Mouse (Mus musculus) forebrain, embryonic 14.5 days (tissue): ENCODE measurements around the gene Smurf2. TPM values are rescaled to one million over a fixed set of nuclear protein-coding genes. Genes with fewer than 3 reads are reported as not detected.

ENCODE experiments used
- ATAC-seq: fragments of 200-750 bp; cut with Nextera tagmentation; 2 replicates; pipeline ENCODE4 v1.8.0; 2017; ENCODE audit warnings: mild to moderate bottlenecking, moderate library complexity
- DNase-seq: peaks from one replicate; pipeline ENCODE4 v3.0.0-alpha.2; 2015; ENCODE audit warnings: low spot score
- H3K27ac ChIP-seq: fragments of 300-500 bp; sonication (generic); 2 replicates; pipeline ENCODE4 v1.5.1; 2014; ENCODE audit warnings: low read depth, mild to moderate bottlenecking, control low read depth, low read length, moderate library complexity
- H3K27me3 ChIP-seq: fragments of 300-500 bp; sonication (generic); replicated peaks from 2 replicates; pipeline ENCODE4 v1.6.1; 2014; ENCODE audit warnings: low read length, control low read depth, mixed read lengths; ENCODE audit not compliant: control insufficient read depth, insufficient read depth
- H3K36me3 ChIP-seq: fragments of 300-500 bp; sonication (generic); 2 replicates; pipeline ENCODE4 v1.6.1; 2014; ENCODE audit warnings: low read length, control low read depth; ENCODE audit not compliant: control insufficient read depth, insufficient read depth
- H3K4me1 ChIP-seq: fragments of 300-500 bp; sonication (generic); 2 replicates; pipeline ENCODE4 v1.6.1; 2014; ENCODE audit warnings: antibody characterized with exemption, low read length, control low read depth; ENCODE audit not compliant: control insufficient read depth, insufficient read depth
- H3K4me2 ChIP-seq: fragments of 300-500 bp; sonication (generic); 2 replicates; pipeline ENCODE4 v1.6.1; 2014; ENCODE audit warnings: mild to moderate bottlenecking, control low read depth, low read length
- H3K4me3 ChIP-seq: fragments of 300-500 bp; sonication (generic); 2 replicates; pipeline ENCODE4 v1.5.1; 2014; ENCODE audit warnings: low read depth, low read length, control low read depth
- H3K9ac ChIP-seq: fragments of 300-500 bp; sonication (generic); 2 replicates; pipeline ENCODE4 v1.6.1; 2014; ENCODE audit warnings: mild to moderate bottlenecking, low read length, control low read depth, moderate library complexity
- H3K9me3 ChIP-seq: fragments of 300-500 bp; sonication (generic); replicated peaks from 2 replicates; pipeline ENCODE4 v1.6.1; 2016; ENCODE audit warnings: low read length, control low read depth, mixed read lengths; ENCODE audit not compliant: control insufficient read depth
- WGBS: fragments of 180-500 bp; shearing (Covaris S2); extraction: QIAGEN DNeasy Blood & Tissue Kit; methylation state at CpG from one replicate; pipeline ENCODE4 v1.1.7; 2014; 5-methylcytosine and 5-hydroxymethylcytosine counted together
- polyA plus RNA-seq: library from polyadenylated mRNA; unstranded; fragments of >200 nt; fragmentation: Nextera tagmentation; extraction: Ambion mirVana; gene quantifications from 2 replicates; pipeline ENCODE4 v1.2.1, GENCODE M21; 2014

Gene Smurf2
- polyA plus RNA-seq = 20.0 and 20.5 TPM in 2 replicates

DNA sequence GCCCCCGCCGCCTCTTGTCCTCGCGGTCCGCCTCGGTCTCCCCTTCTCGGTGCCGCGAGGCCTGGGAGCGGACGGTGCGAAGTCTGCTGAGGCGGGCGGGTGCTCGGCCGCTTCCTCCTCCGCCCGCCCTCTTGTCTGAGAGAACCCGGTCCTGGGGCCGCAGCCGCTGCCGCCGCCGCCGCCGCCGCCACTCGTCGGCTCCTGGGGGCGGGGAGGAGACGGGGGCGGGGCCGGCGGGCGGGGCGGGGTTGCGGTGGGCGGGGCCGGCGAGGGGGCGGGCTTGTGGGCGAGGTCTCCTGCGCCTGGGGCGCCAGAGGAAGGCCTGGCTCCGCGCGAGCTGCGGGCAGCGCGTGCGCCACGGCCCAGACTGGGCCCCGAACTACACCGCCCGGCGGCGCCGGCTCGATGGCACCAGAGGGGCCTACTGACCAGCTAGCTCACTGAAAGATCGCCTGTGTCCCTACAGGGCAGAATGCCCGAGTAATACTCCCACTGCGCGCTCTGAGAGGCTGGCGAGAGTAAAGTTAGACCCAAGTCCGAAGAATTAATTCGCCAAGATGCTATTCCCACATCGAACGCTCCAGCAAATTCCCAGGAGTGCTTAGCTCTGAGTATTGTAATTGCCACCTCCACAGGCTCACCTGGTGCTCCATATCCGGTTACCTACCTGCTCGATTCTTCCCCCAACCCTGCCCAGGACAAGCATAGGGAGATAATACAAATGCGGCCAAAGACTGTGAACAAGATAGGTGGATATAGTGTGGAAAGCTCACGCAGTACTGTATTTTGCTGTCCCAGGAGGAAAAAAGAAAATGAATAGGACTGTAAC is at the start of gene Smurf2:
Smurf2 (minus strand) TSS at position 165 of the 829 bp plus-strand sequence.
- H3K4me1 ChIP-seq = peaks cover 19% of the 10 kb centered on the region
- H3K9ac ChIP-seq = peak within 1 kb of the TSS; percentile 94
- WGBS = 4% methylated on average over 43 of the region's 72 CpGs
- DNase-seq = peak; percentile 90
- H3K27ac ChIP-seq = peak within 1 kb of the TSS; percentile 95
- peak within 1 kb of the TSS; percentile 86 for H3K4me3 ChIP-seq
- no peaks in the 10 kb centered on the region for H3K36me3 ChIP-seq
- H3K9me3 ChIP-seq = no peaks in the 10 kb centered on the region
- peak; percentile 97 for ATAC-seq
- peak within 1 kb of the TSS; percentile 94 for H3K4me2 ChIP-seq
- H3K27me3 ChIP-seq = no peaks in the 10 kb centered on the region

DNA sequence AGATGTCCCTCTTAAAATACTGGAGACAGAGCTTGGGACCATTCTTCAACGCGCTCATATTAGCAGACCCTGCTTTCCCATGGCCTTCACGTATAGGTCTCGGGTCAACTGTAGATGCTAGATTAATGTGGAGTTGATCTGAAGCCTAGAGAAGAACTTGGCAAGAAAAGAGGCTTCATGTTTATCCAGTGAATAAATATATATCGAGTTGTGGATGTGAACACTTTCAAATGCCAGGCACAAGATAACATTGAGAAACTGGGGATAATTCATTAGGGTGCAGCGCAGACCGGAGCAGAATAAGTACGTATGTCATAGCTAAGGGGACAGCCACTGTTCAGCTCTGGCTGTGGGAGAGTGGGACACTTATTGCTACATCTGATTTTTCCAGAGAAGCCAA is 49.3 kb upstream of the Smurf2 start:
- DNase-seq (no peak), ATAC-seq (no peak)
- Histone ChIP-seq H3K4me1 (no peaks in the 10 kb centered on the region), H3K4me3 (no peak overlapping the region), H3K9ac (no peak overlapping the region), H3K9me3 (no peaks in the 10 kb centered on the region), H3K4me2 (no peak overlapping the region), H3K36me3 (no peaks in the 10 kb centered on the region), H3K27ac (no peak overlapping the region), H3K27me3 (no peaks in the 10 kb centered on the region)
- 94% methylated on average over 8 of the region's 8 CpGs for WGBS

DNA sequence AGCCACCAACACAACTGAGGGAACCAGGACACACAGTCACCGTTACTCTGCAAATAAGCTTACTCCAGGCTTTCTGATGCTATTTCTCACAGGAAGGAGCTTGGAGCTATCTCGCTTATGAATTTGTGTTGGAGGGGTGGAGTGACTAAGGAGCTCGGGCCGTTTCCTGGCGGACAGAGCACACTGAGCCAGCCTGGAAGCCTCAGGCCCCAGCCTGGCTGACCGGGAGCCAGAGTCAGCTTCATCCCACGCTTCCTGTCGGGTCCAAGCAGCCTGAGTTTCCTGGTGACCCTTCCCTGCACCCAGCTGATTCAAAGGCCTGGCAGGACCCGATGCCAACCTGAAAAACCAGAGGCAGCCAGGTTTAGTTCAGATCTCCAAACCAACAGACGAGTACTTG is 47.1 kb upstream of the Smurf2 start:
- no peak for ATAC-seq
- H3K36me3 ChIP-seq = no peaks in the 10 kb centered on the region
- no peak for DNase-seq
- H3K4me2 ChIP-seq = no peak overlapping the region
- H3K9me3 ChIP-seq = no peaks in the 10 kb centered on the region
- H3K9ac ChIP-seq = no peak overlapping the region
- no peaks in the 10 kb centered on the region for H3K4me1 ChIP-seq
- H3K27ac ChIP-seq = no peak overlapping the region
- no peak overlapping the region for H3K4me3 ChIP-seq
- 85% methylated on average over 10 of the region's 10 CpGs for WGBS
- H3K27me3 ChIP-seq = no peaks in the 10 kb centered on the region

DNA sequence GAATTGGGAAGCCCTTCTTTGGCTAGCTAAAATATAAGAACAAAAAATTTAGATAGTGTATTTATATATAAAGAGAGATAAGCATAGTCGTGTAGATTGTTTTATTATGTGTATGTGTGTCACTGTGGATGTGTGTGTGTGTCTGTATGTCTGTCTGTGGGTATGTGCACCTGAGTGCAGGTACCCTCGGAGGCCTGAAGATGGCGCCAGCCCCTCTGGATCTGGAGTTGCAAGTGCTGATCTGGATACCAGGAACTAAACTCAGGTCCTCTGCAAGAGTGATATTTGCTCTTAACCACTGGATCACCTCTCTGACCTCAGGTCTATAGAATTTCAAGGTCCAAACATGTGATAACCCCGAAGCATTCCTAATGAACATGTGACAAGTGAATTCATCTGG is 45.4 kb upstream of the Smurf2 start:
- no peak overlapping the region for H3K9ac ChIP-seq
- no peaks in the 10 kb centered on the region for H3K4me1 ChIP-seq
- H3K36me3 ChIP-seq = no peaks in the 10 kb centered on the region
- WGBS = 91% methylated on average over 4 of the region's 4 CpGs
- ATAC-seq (no peak), DNase-seq (no peak)
- no peaks in the 10 kb centered on the region for H3K27me3 ChIP-seq
- H3K27ac ChIP-seq = no peak overlapping the region
- H3K9me3 ChIP-seq = no peaks in the 10 kb centered on the region
- no peak overlapping the region for H3K4me3 ChIP-seq
- no peak overlapping the region for H3K4me2 ChIP-seq

DNA sequence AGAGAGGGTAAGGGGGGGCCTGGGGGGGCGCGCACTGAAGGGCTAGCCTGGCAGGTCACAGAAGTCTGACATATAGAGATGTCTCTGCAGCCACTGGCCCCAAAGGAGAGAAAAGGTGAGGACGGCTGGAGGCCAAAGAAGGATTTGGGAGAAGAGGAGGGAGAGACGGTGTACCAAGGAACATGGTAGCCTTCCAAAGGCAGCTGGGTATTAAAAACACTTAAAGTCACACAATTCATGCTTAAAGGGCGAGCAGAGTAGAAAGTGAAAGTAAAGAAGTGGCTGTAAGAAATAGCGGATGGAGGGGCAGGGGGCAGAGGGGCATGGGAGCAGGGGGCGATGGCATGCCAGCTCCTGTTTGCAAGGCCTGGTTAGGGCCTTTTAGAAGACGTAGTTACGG is 41.8 kb upstream of the Smurf2 start:
- H3K36me3 ChIP-seq = no peaks in the 10 kb centered on the region
- no peak overlapping the region for H3K27ac ChIP-seq
- no peak for ATAC-seq
- no peak overlapping the region for H3K9ac ChIP-seq
- no peaks in the 10 kb centered on the region for H3K4me1 ChIP-seq
- DNase-seq = no peak
- 89% methylated on average over 9 of the region's 9 CpGs for WGBS
- H3K27me3 ChIP-seq = no peaks in the 10 kb centered on the region
- no peak overlapping the region for H3K4me3 ChIP-seq
- H3K9me3 ChIP-seq = no peaks in the 10 kb centered on the region
- H3K4me2 ChIP-seq = no peak overlapping the region

DNA sequence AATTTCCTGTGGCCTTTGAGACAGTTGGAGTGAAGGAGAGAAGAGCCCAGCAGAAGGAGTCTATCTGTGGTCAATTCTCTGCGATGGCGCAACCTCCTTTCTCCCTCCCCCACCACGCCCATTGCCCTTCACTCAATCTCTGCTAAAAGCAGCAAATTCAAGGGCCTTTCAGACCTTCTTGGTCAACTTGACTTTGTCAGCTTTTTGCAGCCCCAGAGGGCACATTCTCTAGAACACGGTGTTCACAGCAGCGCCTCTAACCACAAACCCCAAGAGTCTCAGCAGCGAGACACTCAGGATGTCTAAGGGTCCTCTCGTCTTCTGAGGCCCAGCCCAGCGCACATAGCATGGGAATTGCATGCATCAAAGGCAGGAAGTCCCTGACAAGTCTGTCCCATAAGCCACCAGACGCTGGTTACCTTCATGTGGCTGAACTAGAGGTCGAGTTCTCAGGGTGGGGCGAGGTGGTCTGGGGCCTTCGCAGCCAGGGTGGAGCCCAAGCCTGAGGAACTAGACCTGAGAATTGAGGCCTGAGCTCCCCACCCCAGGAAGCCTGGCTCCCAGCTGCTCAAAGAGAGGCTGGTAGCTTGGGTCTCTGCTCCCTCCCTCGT is 41.1 kb upstream of the Smurf2 start:
- ATAC-seq = no peak
- no peaks in the 10 kb centered on the region for H3K4me1 ChIP-seq
- no peaks in the 10 kb centered on the region for H3K9me3 ChIP-seq
- H3K9ac ChIP-seq = no peak overlapping the region
- no peak overlapping the region for H3K4me3 ChIP-seq
- H3K4me2 ChIP-seq = no peak overlapping the region
- H3K27ac ChIP-seq = no peak overlapping the region
- 80% methylated on average over 13 of the region's 13 CpGs for WGBS
- no peaks in the 10 kb centered on the region for H3K27me3 ChIP-seq
- no peak for DNase-seq
- no peaks in the 10 kb centered on the region for H3K36me3 ChIP-seq

DNA sequence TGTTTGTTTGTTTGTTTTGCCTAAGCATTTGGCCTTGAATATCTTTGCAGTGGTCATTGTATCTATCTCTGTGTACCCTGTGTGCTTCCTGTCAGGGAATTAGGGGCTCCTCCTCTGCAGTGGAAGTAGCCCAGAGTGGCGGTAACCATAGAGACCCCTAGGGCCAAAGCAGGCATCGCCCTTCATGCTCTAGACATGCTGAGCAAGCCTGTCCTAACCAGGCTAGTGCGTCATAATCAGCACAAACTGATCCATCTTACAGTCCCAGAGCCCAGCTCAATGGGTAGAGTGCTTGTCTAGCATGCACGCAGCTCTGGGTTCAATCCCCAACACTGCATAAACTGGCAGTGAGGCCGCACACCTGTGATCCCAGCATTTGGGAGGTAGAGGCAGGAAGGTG is 38.6 kb upstream of the Smurf2 start:
- no peak for ATAC-seq
- H3K9ac ChIP-seq = no peak overlapping the region
- H3K27ac ChIP-seq = no peak overlapping the region
- H3K9me3 ChIP-seq = no peaks in the 10 kb centered on the region
- no peak for DNase-seq
- no peaks in the 10 kb centered on the region for H3K36me3 ChIP-seq
- 88% methylated on average over 5 of the region's 5 CpGs for WGBS
- no peak overlapping the region for H3K4me2 ChIP-seq
- no peaks in the 10 kb centered on the region for H3K27me3 ChIP-seq
- H3K4me3 ChIP-seq = no peak overlapping the region
- no peaks in the 10 kb centered on the region for H3K4me1 ChIP-seq

DNA sequence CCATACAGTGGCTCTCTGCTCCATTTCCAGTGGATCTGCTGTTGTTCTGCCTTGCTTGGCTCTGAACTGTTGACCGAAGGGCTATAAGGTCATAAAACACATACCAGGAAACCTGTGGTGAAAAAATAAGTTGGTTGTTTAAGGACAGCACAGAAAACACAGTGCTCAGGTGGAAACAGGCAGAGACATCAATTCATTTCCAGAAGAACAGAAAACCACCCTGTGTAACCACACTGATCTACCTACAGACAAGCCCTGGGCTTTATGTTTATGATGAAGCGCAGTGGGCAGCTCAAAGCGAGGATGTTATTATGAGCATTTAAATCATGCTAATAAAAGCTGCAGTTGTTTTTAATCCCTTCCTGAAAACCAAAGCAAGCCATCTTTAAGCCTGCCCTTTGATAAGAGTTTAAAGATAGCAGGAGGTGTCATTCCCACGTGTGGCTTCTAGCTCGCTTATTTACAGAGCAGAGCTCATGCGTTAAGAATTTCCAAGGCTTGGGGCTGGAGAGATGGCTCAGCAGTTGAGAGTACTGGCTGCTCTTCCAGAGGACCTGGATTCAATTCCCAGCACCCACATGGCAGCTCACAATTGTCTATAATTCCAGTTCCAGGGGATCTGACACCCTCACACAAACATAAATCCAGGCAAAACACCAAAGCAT is 38.0 kb upstream of the Smurf2 start:
- 89% methylated on average over 6 of the region's 6 CpGs for WGBS
- no peaks in the 10 kb centered on the region for H3K9me3 ChIP-seq
- H3K27ac ChIP-seq = no peak overlapping the region
- no peaks in the 10 kb centered on the region for H3K27me3 ChIP-seq
- ATAC-seq (no peak), DNase-seq (no peak)
- H3K9ac ChIP-seq = no peak overlapping the region
- H3K4me3 ChIP-seq = no peak overlapping the region
- no peak overlapping the region for H3K4me2 ChIP-seq
- H3K36me3 ChIP-seq = no peaks in the 10 kb centered on the region
- no peaks in the 10 kb centered on the region for H3K4me1 ChIP-seq
